Mouse (Mus musculus): ENCODE measurements around the gene Susd6. TPM values are rescaled to one million over a fixed set of nuclear protein-coding genes. Genes with fewer than 3 reads are reported as not detected.

Susd6 gene
- total and polyA plus RNA-seq, 3 experiments: 7.8 to 11.0 (median 8.7) TPM

GRCm38 (mm10) chr12:80891074-80891473, 100.8 kb downstream of the Susd6 start:
- H3K9ac ChIP-seq (ENCODE audit: insufficient read depth, low read depth): no peak overlapping the region
- no peak overlapping the region for H3K4me3 ChIP-seq (replicated peaks in 1 of 3; ENCODE audit: low read depth in 2 of 3, low read length in 2 of 3, poor library complexity in 1 of 3)
- no peak overlapping the region for H3K4me2 ChIP-seq (ENCODE audit: insufficient read depth, low read depth, poor library complexity, severe bottlenecking)
- dilution Hi-C loops (cut with MboI; ENCODE audit: extremely low pct_ligation_motif_present, extremely low pct_unique_long_range_greater_than_20kb, low sequenced_read_pairs): no loop called here
- in situ Hi-C loops (cut with MboI; ENCODE audit: low pct_ligation_motif_present, low pct_unique_long_range_greater_than_20kb, low sequenced_read_pairs): no loop called here
- no peak overlapping the region for H3K27ac ChIP-seq (ENCODE audit: insufficient read depth, low read depth)
- no peak for TF ChIP-seq NRF1 (IDR thresholded peaks at IDR 0.05; ENCODE audit: low read depth, low read length)
- no peak for TF ChIP-seq JUND (conservative IDR thresholded peaks at IDR 0.05; ENCODE audit: low read depth, low read length)
- TF ChIP-seq ETS1 (conservative IDR thresholded peaks at IDR 0.05; ENCODE audit: low read depth, low read length): no peak
- TF ChIP-seq ZC3H11A (IDR thresholded peaks at IDR 0.05; ENCODE audit: low read depth, low read length): no peak
- TF ChIP-seq TBP (conservative IDR thresholded peaks at IDR 0.05; ENCODE audit: low read depth, low read length): no peak
- no peak for TF ChIP-seq MAX (IDR thresholded peaks at IDR 0.05; ENCODE audit: low read length)
- TF ChIP-seq GABPA (IDR thresholded peaks at IDR 0.05; ENCODE audit: insufficient replicate concordance, low read depth, low read length): no peak
- no peak for TF ChIP-seq RCOR1 (conservative IDR thresholded peaks at IDR 0.05; ENCODE audit: low read depth, low read length)
- TF ChIP-seq ZKSCAN1 (IDR thresholded peaks at IDR 0.05; ENCODE audit: borderline replicate concordance, low read depth, low read length): no peak
- TF ChIP-seq JUN (IDR thresholded peaks at IDR 0.05; ENCODE audit: insufficient read depth, low read depth, low read length): no peak
- TF ChIP-seq PAX5 (IDR thresholded peaks at IDR 0.05; ENCODE audit: low read length): no peak
- TF ChIP-seq MAFK (IDR thresholded peaks at IDR 0.05; ENCODE audit: insufficient replicate concordance, low read length): no peak
- no peak for TF ChIP-seq BHLHE40 (IDR thresholded peaks at IDR 0.05; ENCODE audit: low read depth, low read length)
- no peak for TF ChIP-seq POLR2AphosphoS2 (IDR thresholded peaks at IDR 0.05; ENCODE audit: low read depth, low read length)
- TF ChIP-seq HCFC1 (IDR thresholded peaks at IDR 0.05; ENCODE audit: low read depth, low read length): no peak
- no peak for TF ChIP-seq IRF4 (IDR thresholded peaks at IDR 0.05; ENCODE audit: low read depth, low read length)
- TF ChIP-seq ZMIZ1 (IDR thresholded peaks at IDR 0.05; ENCODE audit: low read depth, low read length): no peak
- no peak for TF ChIP-seq ELF1 (IDR thresholded peaks at IDR 0.05; ENCODE audit: low read depth, low read length)
- TF ChIP-seq RAD21 (IDR thresholded peaks at IDR 0.05; ENCODE audit: low read depth, low read length): no peak
- no peak for DNase-seq (ENCODE audit: extremely low read depth)
- no peaks in the 10 kb centered on the region for H3K36me3 ChIP-seq (replicated peaks in 1 of 2; ENCODE audit: control insufficient read depth in 1 of 2, insufficient read depth in 1 of 2, low read length in 1 of 2)
- peaks cover 7% of the 10 kb centered on the region for H3K27me3 ChIP-seq (replicated peaks)
- no peaks in the 10 kb centered on the region for H3K79me2 ChIP-seq (replicated peaks; ENCODE audit: control insufficient read depth, extremely low read depth, insufficient read depth, poor library complexity, severe bottlenecking)
- no peaks in the 10 kb centered on the region for H3K4me1 ChIP-seq (ENCODE audit: control insufficient read depth in 1 of 2, insufficient read depth in 2 of 2)
- H3K9me3 ChIP-seq (replicated peaks; ENCODE audit: low read length): peaks cover 5% of the 10 kb centered on the region

GRCm38 (mm10) chr12:80893720-80894494, 103.6 kb downstream of the Susd6 start:
- H3K4me2 ChIP-seq (ENCODE audit: insufficient read depth, low read depth, poor library complexity, severe bottlenecking): no peak overlapping the region
- in situ Hi-C loops (cut with MboI; ENCODE audit: low pct_ligation_motif_present, low pct_unique_long_range_greater_than_20kb, low sequenced_read_pairs): no loop called here
- H3K27ac ChIP-seq (ENCODE audit: insufficient read depth, low read depth): no peak overlapping the region
- peaks cover 9% of the 10 kb centered on the region for H3K9me3 ChIP-seq (replicated peaks; ENCODE audit: low read length)
- H3K4me3 ChIP-seq (replicated peaks in 1 of 3; ENCODE audit: low read depth in 2 of 3, low read length in 2 of 3, poor library complexity in 1 of 3): no peak overlapping the region
- H3K36me3 ChIP-seq (replicated peaks in 1 of 2; ENCODE audit: control insufficient read depth in 1 of 2, insufficient read depth in 1 of 2, low read length in 1 of 2): no peaks in the 10 kb centered on the region
- H3K79me2 ChIP-seq (replicated peaks; ENCODE audit: control insufficient read depth, extremely low read depth, insufficient read depth, poor library complexity, severe bottlenecking): no peaks in the 10 kb centered on the region
- dilution Hi-C loops (cut with MboI; ENCODE audit: extremely low pct_ligation_motif_present, extremely low pct_unique_long_range_greater_than_20kb, low sequenced_read_pairs): no loop called here
- no peaks in the 10 kb centered on the region for H3K4me1 ChIP-seq (ENCODE audit: control insufficient read depth in 1 of 2, insufficient read depth in 2 of 2)
- DNase-seq (ENCODE audit: extremely low read depth): no peak
- no peak overlapping the region for H3K9ac ChIP-seq (ENCODE audit: insufficient read depth, low read depth)
- TF ChIP-seq NELFE (IDR thresholded peaks at IDR 0.05; ENCODE audit: low read depth, low read length) (no peak), CTCF (conservative IDR thresholded peaks at IDR 0.05 in 1 of 2, IDR thresholded peaks at IDR 0.05 in 1 of 2; ENCODE audit: low read depth in 2 of 2, low read length in 2 of 2) (peak; percentile 9 to 29; a peak in 1 of 4 replicates)
- peaks cover 14% of the 10 kb centered on the region for H3K27me3 ChIP-seq (replicated peaks)

Data from CH12.LX (cell line).